Mouse (Mus musculus) right cerebral cortex, postnatal 10 days (tissue): ENCODE results near the gene Wipf1.

Source experiments
- DNase-seq, 2 experiments: peaks; one replicate each; pipeline ENCODE4 v3.0.0; 2021; ENCODE audit warnings: low spot score in 2 of 2

Gene Wipf1

DNA sequence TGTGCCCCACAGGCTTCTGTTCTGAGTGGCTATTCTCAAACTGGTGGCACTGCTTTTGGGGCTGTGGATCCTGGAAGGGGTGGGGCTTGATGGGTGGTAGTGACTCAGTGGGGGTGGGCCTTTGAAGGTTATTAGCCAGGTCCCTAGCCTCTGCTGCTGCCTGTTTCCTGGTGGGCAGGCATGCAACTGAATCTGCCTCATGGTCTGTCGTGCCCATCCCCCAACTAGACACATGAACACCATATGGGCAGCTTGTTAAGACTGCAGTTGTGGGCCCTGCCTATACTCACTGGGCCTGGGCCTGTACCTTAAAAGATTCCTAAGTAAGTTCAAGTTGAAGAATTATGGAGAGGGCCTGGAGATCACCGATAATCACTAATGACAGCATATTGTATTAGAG is 16.0 kb upstream of the Wipf1 start:
- no peak for DNase-seq

DNA sequence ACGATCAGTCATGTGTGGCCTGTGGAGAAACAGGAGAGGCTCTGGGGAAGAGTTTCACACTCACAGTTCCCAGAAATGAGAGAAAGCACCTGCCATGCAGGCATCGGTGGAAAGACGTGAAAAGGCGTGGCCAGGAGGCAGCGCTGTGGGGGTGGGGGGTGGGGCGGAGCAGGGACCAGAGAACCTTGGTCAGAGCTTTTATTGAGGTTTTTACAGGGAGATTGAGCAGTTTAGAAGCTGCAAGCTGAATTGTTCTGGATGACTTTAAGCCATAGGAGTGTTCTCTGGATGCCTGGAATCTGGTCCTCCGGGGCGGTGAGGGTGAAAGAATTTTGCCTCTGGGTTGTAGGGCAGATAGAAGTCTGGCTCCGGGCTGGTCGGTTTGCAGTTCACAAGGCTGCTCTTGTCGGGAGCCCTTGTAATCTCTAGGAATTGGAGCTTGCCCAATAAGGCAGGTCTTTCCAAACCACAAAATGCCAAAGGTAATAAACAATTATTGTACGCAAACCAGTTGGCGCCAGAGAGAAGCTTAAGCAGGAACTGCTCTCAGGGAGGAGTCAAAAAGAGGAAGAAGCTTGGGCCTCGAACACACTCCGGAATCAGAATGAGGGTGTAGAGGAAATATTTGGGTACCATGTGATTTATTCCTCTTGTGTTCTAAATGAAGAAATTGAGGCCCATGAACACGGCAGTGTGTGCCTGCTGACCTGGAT is 11.1 kb upstream of the Wipf1 start:
- no peak for DNase-seq

DNA sequence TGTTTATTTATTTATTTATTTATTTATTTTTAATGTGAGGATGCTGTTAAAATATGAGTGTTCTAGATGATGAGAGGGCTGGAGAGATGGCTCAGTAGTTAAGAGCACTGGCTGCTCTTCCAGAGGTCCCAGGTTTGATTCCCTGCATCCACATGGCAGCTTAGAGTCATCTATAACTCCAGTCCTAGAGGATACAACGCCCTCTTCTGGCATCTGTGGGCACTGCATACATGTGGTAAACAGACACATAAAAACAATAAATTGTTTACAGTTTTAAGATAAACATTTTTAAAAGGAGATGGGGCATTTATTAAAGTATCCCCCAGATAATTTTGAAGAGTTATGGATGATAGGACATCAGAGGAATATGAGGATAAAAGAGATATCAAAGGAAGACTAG is 10.2 kb upstream of the Wipf1 start:
- DNase-seq = no peak

DNA sequence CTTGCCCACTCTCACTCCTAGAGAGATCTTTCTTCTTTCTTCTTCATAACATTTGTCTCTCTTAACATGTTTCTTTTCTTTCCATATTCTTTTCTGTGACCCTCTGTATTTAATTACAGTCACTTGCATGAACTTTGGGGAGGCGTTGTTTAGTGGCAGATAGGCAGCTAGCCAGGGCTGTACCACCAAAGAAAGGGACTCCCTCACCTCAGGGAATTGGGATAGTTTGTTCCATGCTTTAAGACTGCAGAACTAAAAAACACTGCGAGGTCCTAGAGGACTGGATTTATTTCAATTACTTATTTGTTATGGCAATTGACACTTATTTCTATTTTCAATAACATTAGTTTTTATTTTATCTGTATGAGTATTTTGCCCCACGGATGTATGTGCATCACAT is 9.6 kb upstream of the Wipf1 start:
- DNase-seq = no peak

DNA sequence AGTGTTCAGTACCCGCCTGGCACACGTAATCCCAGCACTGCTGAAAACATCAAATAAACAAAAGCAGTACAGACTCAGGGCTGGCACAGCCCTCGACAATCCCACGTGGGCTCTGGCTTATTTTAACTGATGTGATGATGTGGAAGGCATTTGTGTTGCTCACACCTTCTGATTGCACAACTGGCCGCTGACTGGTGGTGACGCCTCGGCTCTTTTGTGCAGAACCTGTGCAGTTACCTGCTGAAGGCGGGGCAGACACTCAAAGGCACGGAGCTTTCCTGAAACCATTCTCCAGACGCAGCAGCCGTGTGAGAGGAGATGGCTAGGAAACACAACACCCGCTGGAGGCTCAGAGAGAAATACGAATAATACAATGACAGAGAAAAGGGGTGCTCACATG is 9.1 kb upstream of the Wipf1 start:
- no peak for DNase-seq

DNA sequence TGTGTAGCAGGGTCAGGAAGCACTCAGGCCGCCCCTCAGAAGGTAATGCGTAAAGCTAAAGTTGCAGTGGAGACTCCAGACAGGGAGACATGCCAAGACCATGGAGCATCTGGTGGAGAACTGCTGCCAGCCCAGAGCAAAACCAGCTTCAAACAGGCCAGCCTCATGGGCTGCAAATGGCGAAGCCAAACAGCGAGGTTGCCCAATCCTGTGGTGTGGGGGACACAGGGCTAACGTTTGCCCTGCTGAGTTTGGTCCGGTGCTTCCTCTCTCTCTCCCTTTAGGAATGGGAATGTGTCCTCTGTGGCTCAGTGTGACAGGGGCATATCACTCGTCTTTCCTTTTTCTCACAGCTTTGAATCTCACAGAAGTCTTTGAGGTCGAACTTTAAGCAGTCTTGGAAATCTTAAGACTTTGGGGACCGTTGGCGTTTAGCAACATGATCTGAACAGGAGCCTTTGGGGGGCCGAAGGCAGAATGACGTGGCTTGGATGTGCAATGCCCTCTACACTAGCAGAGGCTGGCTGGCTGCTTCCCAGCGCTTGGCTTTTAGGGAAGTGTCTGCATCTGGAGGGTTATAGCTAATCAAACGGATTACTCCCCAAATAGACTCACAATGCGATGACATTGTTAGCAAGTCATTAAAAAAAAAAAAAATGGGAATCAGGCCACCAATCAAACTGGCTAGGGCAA is 6.7 kb upstream of the Wipf1 start:
- DNase-seq = no peak

DNA sequence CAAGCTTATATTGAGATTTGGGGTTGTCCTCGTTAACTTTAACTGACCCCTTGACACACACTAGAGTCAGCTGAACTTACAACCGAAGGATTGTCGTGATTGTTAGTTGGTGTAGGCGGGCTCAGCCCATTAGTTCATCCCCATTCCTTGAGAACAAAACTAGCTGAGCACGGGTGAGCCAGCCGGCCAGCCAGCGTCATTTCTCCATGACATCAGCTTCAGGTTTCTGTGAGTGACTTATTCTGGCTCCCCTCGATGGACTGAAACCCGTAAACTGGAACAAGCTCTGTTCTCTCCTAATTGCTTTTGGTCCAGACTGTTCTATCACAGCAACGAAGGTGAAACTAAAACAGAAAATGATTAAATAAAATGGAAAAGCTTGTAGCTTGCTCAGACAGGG is 5.2 kb upstream of the Wipf1 start:
- DNase-seq = no peak

DNA sequence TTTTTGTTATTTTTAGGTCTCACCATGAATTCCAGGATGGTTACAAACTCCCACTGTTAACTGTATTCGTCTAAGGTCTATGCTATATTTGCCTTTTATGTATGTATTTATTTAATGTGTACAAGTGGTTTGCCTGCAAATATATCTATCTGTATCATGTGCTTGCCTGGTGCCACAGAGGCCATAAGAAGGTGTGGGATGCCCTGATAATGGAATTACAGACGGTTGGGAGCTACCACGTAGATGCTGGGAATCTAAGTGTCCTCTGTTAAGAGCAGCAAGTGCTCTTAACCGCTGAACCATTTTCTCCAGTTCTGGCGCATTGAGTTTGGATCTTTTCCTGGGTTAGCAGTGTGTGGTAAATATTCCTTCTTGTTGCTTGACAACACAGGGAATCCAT is 953 bp upstream of the Wipf1 start:
- no peak for DNase-seq

DNA sequence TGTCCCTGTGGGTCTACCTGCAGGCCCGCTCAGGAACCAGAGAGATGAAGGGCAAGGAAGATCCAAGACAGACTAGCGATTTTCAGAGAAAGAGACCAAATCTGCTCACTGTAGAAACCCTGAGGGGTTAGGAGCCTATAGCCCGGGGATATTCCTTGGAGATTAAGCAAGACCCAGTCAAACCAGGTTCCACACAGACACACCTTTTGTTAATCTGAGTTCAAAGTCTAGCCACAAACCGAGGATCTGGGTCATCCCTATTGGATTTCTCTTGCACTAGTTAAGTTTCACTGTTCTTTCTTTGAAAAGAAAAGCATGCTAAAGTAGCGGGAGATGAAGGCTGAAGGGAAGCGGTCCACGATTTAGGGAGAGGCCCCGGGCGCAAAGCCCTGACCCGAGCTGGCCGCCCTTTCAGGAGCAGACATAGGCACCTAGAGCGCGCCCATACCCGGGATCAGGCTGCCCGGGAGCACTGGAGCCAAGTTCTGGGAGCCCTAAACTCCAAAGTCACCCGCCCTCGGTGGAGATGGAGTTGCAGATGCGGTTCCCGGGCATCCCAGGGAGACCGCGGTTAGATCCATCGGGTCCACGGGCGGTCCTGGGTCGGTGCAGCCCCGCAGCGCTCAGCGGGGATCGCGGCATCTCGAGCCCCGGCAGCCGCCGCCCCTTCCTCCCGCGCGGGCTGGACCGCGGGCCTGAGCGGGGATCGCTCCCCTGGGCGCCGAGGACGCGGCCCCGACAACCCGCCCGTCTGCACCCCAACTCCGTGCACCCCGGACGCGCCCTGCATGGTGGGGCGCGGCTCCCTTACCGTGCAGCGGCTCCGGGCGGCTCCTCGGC is 798 bp downstream of the Wipf1 start:
- no peak for DNase-seq

DNA sequence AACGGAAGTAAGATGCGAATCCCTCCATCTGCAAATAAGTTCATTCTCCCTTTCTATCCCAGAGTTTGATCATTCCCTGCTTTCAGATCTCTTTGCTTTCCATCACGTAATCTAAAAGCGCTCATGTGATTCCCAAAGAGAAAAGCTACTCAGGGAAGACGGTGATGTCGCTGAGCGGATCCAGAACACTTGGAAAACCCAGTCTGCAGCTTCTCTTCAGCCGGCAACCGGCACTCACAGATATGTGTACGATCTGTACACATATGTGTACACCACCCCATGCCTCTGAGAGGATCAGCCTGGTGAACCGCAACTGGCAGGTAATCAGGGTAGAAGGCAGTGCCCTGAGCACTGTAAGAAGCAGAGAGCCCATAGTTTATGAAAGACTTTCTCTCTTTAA is 1.6 kb downstream of the Wipf1 start:
- no peak for DNase-seq

DNA sequence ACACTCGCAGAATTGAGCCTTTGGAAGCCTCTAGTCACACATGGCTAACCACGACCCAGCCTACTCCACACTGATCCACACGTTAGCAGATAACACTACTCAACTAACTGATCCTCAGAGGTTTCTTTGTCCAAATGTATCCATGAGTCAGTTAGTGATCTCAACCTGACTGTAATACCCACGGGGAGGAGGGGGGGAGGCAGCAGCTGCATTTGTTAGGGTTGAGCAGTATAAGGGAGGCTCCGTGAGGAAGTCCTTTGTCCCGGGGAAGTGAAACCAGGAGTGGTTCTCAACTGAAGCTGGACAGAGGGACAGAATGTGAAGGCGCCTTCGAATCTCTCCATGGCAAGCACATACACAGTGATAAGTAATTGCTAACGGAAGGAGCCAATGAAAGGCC is 2.8 kb downstream of the Wipf1 start:
- DNase-seq = no peak

DNA sequence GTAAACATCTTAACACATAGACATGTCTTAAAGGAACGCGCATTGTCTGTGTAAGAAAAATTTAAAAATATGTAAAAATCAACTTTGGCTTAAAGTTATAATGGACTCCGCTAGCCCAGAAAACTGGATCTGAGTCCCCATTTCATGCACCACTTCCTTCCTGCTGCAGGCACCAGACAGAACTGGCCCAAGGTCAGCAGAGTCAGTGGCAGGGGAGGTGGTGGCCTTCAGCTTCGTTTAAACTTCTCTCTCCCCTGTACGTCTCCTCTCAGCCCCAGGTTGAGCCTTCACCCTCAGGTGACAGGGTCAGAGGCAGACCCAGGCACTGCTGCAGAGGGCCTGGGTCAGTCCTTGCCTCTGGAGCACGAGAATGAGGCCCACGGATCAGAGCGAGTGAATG is 6.6 kb downstream of the Wipf1 start:
- no peak for DNase-seq

DNA sequence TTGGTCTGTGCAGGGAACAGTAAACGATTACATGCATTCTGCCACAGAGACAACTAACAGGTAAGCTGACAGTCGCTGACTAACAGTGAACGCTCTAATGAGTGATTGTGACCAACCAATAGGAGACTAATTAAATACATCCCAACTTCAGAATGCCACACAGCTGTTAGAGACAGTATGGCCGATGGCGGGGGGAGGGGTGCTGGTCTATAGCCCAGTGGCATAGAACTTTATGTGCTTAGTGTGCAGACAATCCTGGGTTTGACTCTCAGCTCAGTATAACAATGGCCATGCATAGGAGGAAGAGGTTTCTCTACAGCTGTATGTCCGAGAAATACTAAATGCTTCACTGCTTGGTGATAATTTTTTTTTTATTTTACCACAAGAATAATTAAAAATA is 7.2 kb downstream of the Wipf1 start:
- DNase-seq = no peak

DNA sequence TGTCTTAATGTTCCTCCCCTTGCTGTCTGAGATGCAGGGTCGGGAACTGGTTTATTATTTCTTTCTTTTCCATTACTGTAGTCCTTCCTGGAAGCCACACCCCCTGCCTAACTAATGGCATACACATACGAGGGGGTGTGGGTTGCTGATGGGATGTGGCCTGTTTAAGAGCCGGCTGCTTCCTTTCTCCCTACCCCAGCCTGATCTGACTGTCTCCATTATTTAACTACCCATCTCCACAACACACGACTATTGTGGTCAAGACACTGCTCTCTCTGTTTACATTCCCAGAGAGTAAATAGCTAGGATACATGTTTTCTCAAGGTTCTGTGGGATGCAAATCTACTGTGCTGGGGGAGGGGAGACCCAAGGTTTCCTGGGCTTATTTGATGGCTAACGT is 7.8 kb downstream of the Wipf1 start:
- no peak for DNase-seq

DNA sequence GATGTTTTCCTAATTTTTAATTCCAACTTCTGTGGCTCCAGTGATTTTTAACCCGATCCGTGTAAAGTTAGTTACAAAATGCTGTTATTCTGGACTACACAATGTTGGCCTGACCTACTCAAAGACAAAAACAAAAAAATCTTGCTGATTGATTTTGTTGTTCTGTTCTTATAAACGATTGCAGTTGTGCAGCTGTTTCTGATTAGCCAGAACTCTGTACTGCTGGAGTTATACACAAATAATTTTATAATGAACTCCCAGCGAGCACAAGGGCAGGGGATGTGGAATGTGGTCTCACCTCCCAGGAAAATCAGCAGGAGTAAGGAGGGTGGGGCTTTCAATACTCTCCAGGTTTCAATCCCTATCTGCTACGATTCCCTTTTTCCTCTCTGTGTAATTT is 10.6 kb downstream of the Wipf1 start:
- no peak for DNase-seq

DNA sequence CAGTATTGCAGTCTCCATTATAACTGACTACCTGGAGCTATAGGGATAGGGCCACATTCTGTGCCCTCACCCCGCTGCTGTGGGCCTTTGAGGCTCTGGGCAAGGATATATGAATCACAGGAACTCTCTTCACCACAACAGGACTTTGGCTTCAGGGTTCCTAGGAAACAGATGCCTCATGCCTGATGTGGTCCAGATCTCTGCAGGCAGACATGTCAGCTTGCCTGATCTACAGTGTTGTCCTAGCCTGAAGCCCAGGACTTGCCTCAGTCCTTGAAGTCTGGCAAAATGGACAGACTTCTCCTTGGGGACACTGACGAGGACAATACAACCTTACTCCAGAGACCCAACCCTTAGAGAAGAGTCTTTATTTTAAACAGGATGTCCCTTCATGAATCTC is 11.2 kb downstream of the Wipf1 start:
- no peak for DNase-seq

DNA sequence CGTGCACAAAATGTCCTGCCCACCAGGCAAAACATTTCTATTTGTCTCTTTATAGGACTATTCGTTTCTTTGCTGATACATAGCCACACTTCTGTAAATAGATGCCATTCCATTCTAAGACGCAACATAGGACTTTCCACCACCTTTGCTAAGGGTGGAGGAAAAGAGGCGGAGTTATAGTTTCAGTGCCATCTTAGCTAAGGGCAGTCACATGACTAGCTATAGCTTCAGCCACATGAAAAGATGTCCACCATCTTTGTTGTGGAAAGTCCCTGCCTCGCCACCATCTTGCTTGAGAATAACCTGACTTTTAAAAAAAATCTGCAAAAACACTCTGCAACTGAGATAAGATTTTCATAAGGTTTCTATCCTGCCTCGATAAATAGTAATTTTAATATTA is 15.4 kb downstream of the Wipf1 start:
- DNase-seq = no peak

DNA sequence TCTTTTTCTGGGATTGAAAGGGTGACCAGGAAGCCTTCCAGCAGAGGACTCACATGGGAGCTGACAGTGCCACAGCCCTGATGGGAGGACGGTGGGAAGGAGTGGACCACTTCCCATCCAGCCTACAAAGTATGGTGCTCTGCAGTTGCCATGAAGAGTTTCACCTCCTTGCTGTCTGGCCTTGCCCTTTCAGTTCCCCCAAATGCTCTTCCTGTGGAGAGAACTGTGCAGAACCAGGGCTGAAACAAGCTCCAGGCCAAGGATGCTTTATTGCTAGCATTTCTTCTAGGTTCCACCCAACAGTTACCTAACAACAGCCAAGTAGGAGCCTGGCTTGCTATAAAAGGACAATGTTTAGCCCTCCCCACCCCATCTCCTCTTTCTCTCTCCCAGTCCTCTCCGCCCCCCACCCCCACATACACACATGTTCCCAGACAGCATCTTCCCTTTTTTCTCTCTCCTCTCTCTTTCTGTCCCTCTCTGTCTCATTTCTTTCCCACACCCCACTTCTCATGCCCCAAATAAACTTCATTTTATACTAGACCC is 16.3 kb downstream of the Wipf1 start:
- DNase-seq = no peak

DNA sequence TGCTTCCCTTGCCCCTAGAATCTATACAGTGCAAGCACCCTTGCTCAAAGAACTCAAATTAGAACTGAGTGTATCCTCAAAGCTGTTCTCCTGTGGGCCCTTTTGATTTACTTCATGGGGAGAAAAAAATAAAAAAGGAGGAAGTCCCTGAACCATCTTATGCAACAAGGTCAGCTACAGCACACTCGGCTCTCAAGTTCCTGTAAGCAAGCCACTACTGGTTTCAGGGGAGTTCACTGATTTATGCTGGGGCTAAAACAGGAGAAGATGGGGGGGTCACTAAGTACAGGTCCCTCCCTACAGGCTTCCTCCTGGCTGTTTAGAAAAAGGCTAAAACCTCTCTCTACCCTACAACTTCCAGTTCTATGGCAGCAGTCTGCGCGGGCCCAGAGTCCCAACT is 17.5 kb downstream of the Wipf1 start:
- no peak for DNase-seq

DNA sequence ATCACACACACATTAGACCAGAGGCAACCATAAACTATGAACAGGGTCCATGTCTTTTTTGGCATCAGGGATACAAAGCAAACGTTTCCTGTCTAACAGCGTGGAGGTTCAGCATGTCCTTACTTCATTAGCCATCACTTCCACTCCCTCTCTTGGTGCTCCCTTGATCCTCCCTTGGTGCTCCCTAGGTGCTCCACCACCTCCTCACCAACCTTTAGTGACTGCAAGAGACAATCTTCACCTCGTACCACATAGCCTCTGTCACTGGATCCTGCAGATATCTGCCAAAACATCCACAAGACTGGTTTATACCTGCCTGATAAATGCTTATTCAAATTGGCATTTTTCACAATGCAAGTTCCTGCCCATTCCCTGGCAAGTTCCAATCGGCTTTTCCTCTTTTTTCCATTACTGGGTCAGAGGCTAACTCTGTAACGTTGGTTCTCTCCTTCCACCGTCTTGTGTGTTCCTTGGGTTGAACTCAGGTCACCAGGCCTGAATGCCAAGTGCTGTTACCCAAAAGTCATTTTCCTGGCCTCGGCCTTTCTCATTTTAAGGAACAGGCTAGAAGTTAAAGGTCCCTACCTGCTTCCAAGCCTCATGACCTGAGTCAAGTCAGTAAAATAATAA is 18.7 kb downstream of the Wipf1 start:
- DNase-seq = no peak

DNA sequence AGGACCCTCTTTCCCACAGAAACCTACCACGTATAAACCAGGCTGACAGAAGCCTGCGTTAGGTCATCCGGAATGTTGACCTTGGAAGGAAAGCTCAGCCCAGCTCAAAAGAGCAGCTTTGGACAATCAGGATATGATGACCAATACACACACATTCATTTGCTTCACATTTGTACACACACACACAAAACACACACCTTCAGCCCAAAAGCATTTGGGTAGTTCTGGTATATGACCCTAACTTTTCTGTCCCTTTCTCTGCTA is 19.6 kb downstream of the Wipf1 start:
- no peak for DNase-seq

DNA sequence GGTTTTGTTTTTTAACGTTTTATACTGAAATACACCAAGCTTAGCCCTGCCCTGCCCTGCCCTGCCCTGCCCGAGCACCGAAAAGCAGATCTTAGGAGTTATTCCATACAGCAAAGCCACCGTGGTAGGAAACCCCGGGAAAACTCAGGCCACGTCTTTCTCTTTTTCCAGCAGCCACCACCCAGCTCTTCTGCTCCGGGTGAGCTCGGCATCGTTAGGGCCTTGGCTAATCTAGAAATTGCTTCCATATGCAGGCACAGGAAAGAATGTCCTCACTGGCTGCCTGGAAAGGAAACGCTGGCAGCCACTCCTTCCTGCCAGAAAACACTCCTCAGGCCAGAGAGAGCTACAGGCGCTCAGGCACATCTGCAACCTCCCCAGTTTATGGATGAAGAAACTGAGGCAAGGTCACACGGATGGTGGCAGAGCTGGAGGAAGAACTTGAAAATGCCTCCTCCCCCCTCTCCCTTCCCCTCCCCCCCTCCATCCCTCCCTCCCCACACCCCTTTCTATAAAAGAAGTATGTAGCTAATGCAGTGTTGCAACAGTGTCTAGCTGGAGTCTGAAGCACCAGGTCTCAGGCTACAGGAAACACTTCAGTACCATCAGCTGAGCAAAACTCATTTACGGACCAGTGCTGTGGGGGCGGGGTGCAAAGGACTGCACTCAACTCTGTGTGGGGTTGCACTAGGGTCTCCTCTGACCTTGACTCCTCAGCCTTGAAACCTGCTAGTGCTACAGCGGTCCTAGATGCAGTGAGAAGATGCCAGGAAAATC is 20.1 kb downstream of the Wipf1 start:
- no peak for DNase-seq
